Mouse (Mus musculus) heart, embryonic 15.5 days (tissue): ENCODE data around the gene Erc2. TPM values are rescaled to one million over a fixed set of nuclear protein-coding genes. Genes with fewer than 3 reads are reported as not detected.

Source experiments
- ATAC-seq: fragments of 200-750 bp; cut with Nextera tagmentation; replicated peaks from 2 replicates; pipeline ENCODE4 v1.8.0; 2017; ENCODE audit warnings: low read depth, moderate TSS enrichment; ENCODE audit not compliant: insufficient number of reproducible peaks, insufficient read depth, low FRiP score
- H3K27ac ChIP-seq: fragments of 300-500 bp; sonication (generic); 2 replicates; pipeline ENCODE4 v1.5.1; 2015; ENCODE audit warnings: mild to moderate bottlenecking, inconsistent platforms
- H3K27me3 ChIP-seq: fragments of 300-500 bp; sonication (generic); 2 replicates; pipeline ENCODE4 v1.6.1; 2015; ENCODE audit warnings: inconsistent platforms
- H3K36me3 ChIP-seq: fragments of 300-500 bp; sonication (generic); 2 replicates; pipeline ENCODE4 v1.6.1; 2015; ENCODE audit warnings: mild to moderate bottlenecking, inconsistent platforms
- H3K4me1 ChIP-seq: fragments of 300-500 bp; sonication (generic); replicated peaks from 2 replicates; pipeline ENCODE4 v1.6.1; 2015; ENCODE audit warnings: inconsistent platforms
- H3K4me2 ChIP-seq: fragments of 300-500 bp; sonication (generic); 2 replicates; pipeline ENCODE4 v1.6.1; 2015; ENCODE audit warnings: inconsistent platforms, mild to moderate bottlenecking, moderate library complexity
- H3K4me3 ChIP-seq: fragments of 300-500 bp; sonication (generic); 2 replicates; pipeline ENCODE4 v1.5.1; 2015; ENCODE audit warnings: mild to moderate bottlenecking, inconsistent platforms
- H3K9ac ChIP-seq: fragments of 300-500 bp; sonication (generic); 2 replicates; pipeline ENCODE4 v1.6.1; 2015; ENCODE audit warnings: mild to moderate bottlenecking, inconsistent platforms
- H3K9me3 ChIP-seq: fragments of 300-500 bp; sonication (generic); replicated peaks from 2 replicates; pipeline ENCODE4 v1.6.1; 2016; ENCODE audit warnings: inconsistent platforms
- WGBS: fragments of 180-500 bp; shearing (Covaris S2); methylation state at CpG from one replicate; pipeline ENCODE4 v1.1.7; 2015; ENCODE audit warnings: mixed read lengths; 5-methylcytosine and 5-hydroxymethylcytosine counted together
- polyA plus RNA-seq: library from polyadenylated mRNA; unstranded; fragments of >200 nt; fragmentation: Nextera tagmentation; extraction: Ambion mirVana; gene quantifications from 2 replicates; pipeline ENCODE4 v1.2.1, GENCODE M21; 2015

Gene Erc2
- polyA plus RNA-seq, 1 experiment from 2014 or later, result 2.2 TPM

- H3K9me3 ChIP-seq, result no peaks in the 10 kb centered on the region
- no peak overlapping the region for H3K9ac ChIP-seq
- no peak overlapping the region for H3K27ac ChIP-seq
- no peak overlapping the region for H3K4me3 ChIP-seq
- no peak for ATAC-seq
- no peaks in the 10 kb centered on the region for H3K27me3 ChIP-seq
- H3K4me1 ChIP-seq, result peaks cover 9% of the 10 kb centered on the region
- H3K36me3 ChIP-seq, result no peaks in the 10 kb centered on the region
- H3K4me2 ChIP-seq, result no peak overlapping the region
- 69% methylated on average over 4 of the region's 4 CpGs for WGBS
Measured at GRCm38 (mm10) chr14:28359983-28360382, 737.8 kb downstream of the Erc2 start.

- H3K27me3 ChIP-seq, result no peaks in the 10 kb centered on the region
- peaks cover 9% of the 10 kb centered on the region for H3K4me1 ChIP-seq
- WGBS, result 68% methylated on average over 4 of the region's 4 CpGs
Measured at GRCm38 (mm10) chr14:28362336-28362735, 740.1 kb downstream of the Erc2 start.

GRCm38 (mm10) chr14:28370713-28371112 is 748.5 kb downstream of the Erc2 start:
- 55% methylated on average over 8 of the region's 8 CpGs for WGBS
- no peak overlapping the region for H3K9ac ChIP-seq
- no peak overlapping the region for H3K4me3 ChIP-seq
- no peaks in the 10 kb centered on the region for H3K9me3 ChIP-seq
- H3K27ac ChIP-seq, result no peak overlapping the region
- peaks cover 4% of the 10 kb centered on the region for H3K4me1 ChIP-seq
- no peaks in the 10 kb centered on the region for H3K27me3 ChIP-seq
- H3K4me2 ChIP-seq, result no peak overlapping the region
- no peaks in the 10 kb centered on the region for H3K36me3 ChIP-seq
- no peak for ATAC-seq

More at GRCm38 (mm10) chr14:28362336-28362735, 740.1 kb downstream of the Erc2 start:
- H3K9me3 ChIP-seq, result no peaks in the 10 kb centered on the region
- no peak overlapping the region for H3K9ac ChIP-seq
- H3K27ac ChIP-seq, result no peak overlapping the region
- ATAC-seq, result no peak
- no peak overlapping the region for H3K4me3 ChIP-seq
- H3K4me2 ChIP-seq, result no peak overlapping the region
- H3K36me3 ChIP-seq, result no peaks in the 10 kb centered on the region

- ATAC-seq, result no peak
- WGBS, result 89% methylated on average over 10 of the region's 10 CpGs
- Histone ChIP-seq H3K4me2 (no peak overlapping the region), H3K4me3 (no peak overlapping the region), H3K27ac (no peak overlapping the region), H3K9ac (no peak overlapping the region), H3K4me1 (peaks cover 9% of the 10 kb centered on the region), H3K36me3 (no peaks in the 10 kb centered on the region), H3K27me3 (no peaks in the 10 kb centered on the region), H3K9me3 (no peaks in the 10 kb centered on the region)
Measured at GRCm38 (mm10) chr14:28371651-28372050, 749.4 kb downstream of the Erc2 start.

GRCm38 (mm10) chr14:28375642-28376091 is 753.4 kb downstream of the Erc2 start:
- Histone ChIP-seq H3K9ac (no peak overlapping the region), H3K27me3 (no peaks in the 10 kb centered on the region), H3K4me1 (peaks cover 9% of the 10 kb centered on the region), H3K4me2 (peak overlapping the region; percentile 35), H3K27ac (no peak overlapping the region), H3K9me3 (no peaks in the 10 kb centered on the region), H3K4me3 (no peak overlapping the region), H3K36me3 (no peaks in the 10 kb centered on the region)
- ATAC-seq, result peak; percentile 50; the same call in 1 of the 2 replicates
- 19% methylated on average over 10 of the region's 10 CpGs for WGBS

GRCm38 (mm10) chr14:28376208-28376805 is 754.1 kb downstream of the Erc2 start:
- Histone ChIP-seq H3K9ac (no peak overlapping the region), H3K4me2 (no peak overlapping the region), H3K27ac (no peak overlapping the region), H3K9me3 (no peaks in the 10 kb centered on the region), H3K4me1 (peaks cover 9% of the 10 kb centered on the region), H3K36me3 (no peaks in the 10 kb centered on the region), H3K4me3 (no peak overlapping the region), H3K27me3 (no peaks in the 10 kb centered on the region)
- WGBS, result 66% methylated on average over 9 of the region's 9 CpGs
- no peak for ATAC-seq

- ATAC-seq, result no peak
- H3K27me3 ChIP-seq, result no peaks in the 10 kb centered on the region
- peaks cover 9% of the 10 kb centered on the region for H3K4me1 ChIP-seq
- no peak overlapping the region for H3K27ac ChIP-seq
- no peak overlapping the region for H3K9ac ChIP-seq
- no peak overlapping the region for H3K4me3 ChIP-seq
- no peaks in the 10 kb centered on the region for H3K9me3 ChIP-seq
- WGBS, result 64% methylated on average over 3 of the region's 3 CpGs
- H3K4me2 ChIP-seq, result no peak overlapping the region
- H3K36me3 ChIP-seq, result no peaks in the 10 kb centered on the region
Measured at GRCm38 (mm10) chr14:28377519-28377918, 755.3 kb downstream of the Erc2 start.

GRCm38 (mm10) chr14:28380129-28380528 is 757.9 kb downstream of the Erc2 start:
- peaks cover 9% of the 10 kb centered on the region for H3K4me1 ChIP-seq
- no peaks in the 10 kb centered on the region for H3K27me3 ChIP-seq
- H3K4me2 ChIP-seq, result no peak overlapping the region
- no peaks in the 10 kb centered on the region for H3K9me3 ChIP-seq
- WGBS, result 66% methylated on average over 3 of the region's 3 CpGs
- no peak overlapping the region for H3K4me3 ChIP-seq
- no peaks in the 10 kb centered on the region for H3K36me3 ChIP-seq
- no peak overlapping the region for H3K27ac ChIP-seq
- ATAC-seq, result no peak
- no peak overlapping the region for H3K9ac ChIP-seq

GRCm38 (mm10) chr14:28381801-28382550 is 759.7 kb downstream of the Erc2 start:
- Histone ChIP-seq H3K4me1 (no peaks in the 10 kb centered on the region), H3K27ac (no peak overlapping the region), H3K36me3 (no peaks in the 10 kb centered on the region), H3K9me3 (no peaks in the 10 kb centered on the region), H3K27me3 (no peaks in the 10 kb centered on the region), H3K4me2 (no peak overlapping the region), H3K9ac (no peak overlapping the region), H3K4me3 (no peak overlapping the region)
- 67% methylated on average over 14 of the region's 14 CpGs for WGBS
- ATAC-seq, result no peak

- Histone ChIP-seq H3K4me2 (no peak overlapping the region), H3K9me3 (no peaks in the 10 kb centered on the region), H3K4me1 (no peaks in the 10 kb centered on the region), H3K36me3 (no peaks in the 10 kb centered on the region), H3K9ac (no peak overlapping the region), H3K27me3 (no peaks in the 10 kb centered on the region), H3K4me3 (no peak overlapping the region), H3K27ac (no peak overlapping the region)
- ATAC-seq, result no peak
- WGBS, result 75% methylated on average over 3 of the region's 3 CpGs
Measured at GRCm38 (mm10) chr14:28386815-28387607, 764.8 kb downstream of the Erc2 start.

GRCm38 (mm10) chr14:28398915-28399314 is 776.7 kb downstream of the Erc2 start:
- no peak for ATAC-seq
- no peaks in the 10 kb centered on the region for H3K27me3 ChIP-seq
- H3K9ac ChIP-seq, result no peak overlapping the region
- no peaks in the 10 kb centered on the region for H3K9me3 ChIP-seq
- no peak overlapping the region for H3K27ac ChIP-seq
- H3K36me3 ChIP-seq, result no peaks in the 10 kb centered on the region
- H3K4me3 ChIP-seq, result no peak overlapping the region
- H3K4me2 ChIP-seq, result no peak overlapping the region
- 56% methylated on average over 2 of the region's 2 CpGs for WGBS
- H3K4me1 ChIP-seq, result no peaks in the 10 kb centered on the region
